Mouse (Mus musculus): ENCODE measurements around the gene Ahr.

- no peak for TF ChIP-seq CTCF (IDR thresholded peaks at IDR 0.05; ENCODE audit: control insufficient read depth, insufficient read depth, insufficient read length)
- no peak for TF ChIP-seq MYOD1 (IDR thresholded peaks at IDR 0.05; ENCODE audit: control insufficient read depth, insufficient read length, low read depth)
- TF ChIP-seq USF1 (IDR thresholded peaks at IDR 0.05; ENCODE audit: low read depth): no peak
Observed at GRCm38 (mm10) chr12:35578826-35579225, 44.0 kb upstream of the Ahr start.
